Mouse (Mus musculus) adrenal gland, postnatal 36 days (tissue): Measurements from ENCODE around the gene Mrpl20. TPM values are rescaled to one million over a fixed set of nuclear protein-coding genes. Genes with fewer than 3 reads are reported as not detected.

ENCODE experiments used
- DNase-seq, 2 experiments: peaks; one replicate each; pipeline ENCODE4 v3.0.0; 2021; ENCODE audit warnings: mixed read lengths in 1 of 2
- long read RNA-seq, 2 experiments: library from polyadenylated mRNA; stranded (forward); transcript quantifications; one replicate each; pipeline ENCODE4 v2.0.0; 2021; ENCODE audit warnings: borderline sequencing depth in 2 of 2
- total RNA-seq, 2 experiments: library from RNA; stranded (reverse); gene quantifications; 2 replicates each; pipeline ENCODE4 v1.2.3; 2021

Gene Mrpl20
- total RNA-seq = 100 to 1,000 TPM; 133 to 141 TPM
- long read RNA-seq, experiment 1, transcript Mrpl20-201 (4 exons, 764 nt) = major isoform, 233 of 252 reads
- long read RNA-seq, experiment 1, partial matches to known transcripts = 1 of 252 reads
- long read RNA-seq, experiment 1, other reads (novel, unspliced or antisense) = 14 of 252 reads
- long read RNA-seq, experiment 2, transcript Mrpl20-201 (4 exons, 764 nt) = major isoform, 99 of 107 reads
- long read RNA-seq, experiment 2, partial matches to known transcripts = 8 of 107 reads
- long read RNA-seq, experiment 2, other reads (novel, unspliced or antisense) = 0 of 107 reads

GRCm38 (mm10) chr4:155802741-155803339, at the start of gene Mrpl20:
TSS of gene Mrpl20 (plus strand) at chr4:155802878.
- peak in 1 of 2 experiments; percentile 27 for DNase-seq

GRCm38 (mm10) chr4:155757011-155757410, 45.7 kb upstream of the Mrpl20 start:
- DNase-seq = no peak

GRCm38 (mm10) chr4:155759862-155760612, 42.6 kb upstream of the Mrpl20 start:
- peak in 1 of 2 experiments; percentile 46 for DNase-seq

- peak; percentile 96 to 97 for DNase-seq
Observed at GRCm38 (mm10) chr4:155760613-155761355, 41.9 kb upstream of the Mrpl20 start, which contains the start of gene Atad3a. TSS of gene Atad3a (minus strand) at chr4:155761093.

- peak; percentile 22 to 39 for DNase-seq
Observed at GRCm38 (mm10) chr4:155761356-155762099, 41.1 kb upstream of the Mrpl20 start.

GRCm38 (mm10) chr4:155762357-155762756, 40.3 kb upstream of the Mrpl20 start:
- peak; percentile 60 to 61 for DNase-seq

- DNase-seq = peak in 1 of 2 experiments; percentile 54
Observed at GRCm38 (mm10) chr4:155769496-155769879, 33.2 kb upstream of the Mrpl20 start.

- peak; percentile 94 to 95 for DNase-seq
Observed at GRCm38 (mm10) chr4:155769880-155770512, 32.7 kb upstream of the Mrpl20 start.

- no peak for DNase-seq
Observed at GRCm38 (mm10) chr4:155770626-155771025, 32.1 kb upstream of the Mrpl20 start.

GRCm38 (mm10) chr4:155771706-155772105, 31.0 kb upstream of the Mrpl20 start:
- no peak for DNase-seq

- no peak for DNase-seq
Observed at GRCm38 (mm10) chr4:155772786-155773185, 29.9 kb upstream of the Mrpl20 start.

GRCm38 (mm10) chr4:155773335-155774078, 29.2 kb upstream of the Mrpl20 start:
- DNase-seq = no peak

GRCm38 (mm10) chr4:155774280-155774754, 28.4 kb upstream of the Mrpl20 start, which contains the start of gene Vwa1:
TSS of gene Vwa1 (minus strand) at chr4:155774698.
- peak; percentile 94 to 95 for DNase-seq

- peak; percentile 60 to 61 for DNase-seq
Observed at GRCm38 (mm10) chr4:155774971-155775740, 27.5 kb upstream of the Mrpl20 start.

- DNase-seq = peak; percentile 43 to 71
Observed at GRCm38 (mm10) chr4:155775855-155776254, 26.8 kb upstream of the Mrpl20 start.

GRCm38 (mm10) chr4:155776704-155777335, 25.9 kb upstream of the Mrpl20 start:
- DNase-seq = peak in 1 of 2 experiments; percentile 33

- peak; percentile 41 to 48 for DNase-seq
Observed at GRCm38 (mm10) chr4:155777816-155778215, 24.9 kb upstream of the Mrpl20 start.

GRCm38 (mm10) chr4:155779498-155779897, 23.2 kb upstream of the Mrpl20 start:
- DNase-seq = no peak
